Mouse (Mus musculus) layer of hippocampus, adult 9-11 months (tissue): Measurements from ENCODE around the gene Fnbp4.

Source experiments
- DNase-seq: peaks from one replicate; pipeline ENCODE4 v3.0.0; 2022

Fnbp4 gene

DNA sequence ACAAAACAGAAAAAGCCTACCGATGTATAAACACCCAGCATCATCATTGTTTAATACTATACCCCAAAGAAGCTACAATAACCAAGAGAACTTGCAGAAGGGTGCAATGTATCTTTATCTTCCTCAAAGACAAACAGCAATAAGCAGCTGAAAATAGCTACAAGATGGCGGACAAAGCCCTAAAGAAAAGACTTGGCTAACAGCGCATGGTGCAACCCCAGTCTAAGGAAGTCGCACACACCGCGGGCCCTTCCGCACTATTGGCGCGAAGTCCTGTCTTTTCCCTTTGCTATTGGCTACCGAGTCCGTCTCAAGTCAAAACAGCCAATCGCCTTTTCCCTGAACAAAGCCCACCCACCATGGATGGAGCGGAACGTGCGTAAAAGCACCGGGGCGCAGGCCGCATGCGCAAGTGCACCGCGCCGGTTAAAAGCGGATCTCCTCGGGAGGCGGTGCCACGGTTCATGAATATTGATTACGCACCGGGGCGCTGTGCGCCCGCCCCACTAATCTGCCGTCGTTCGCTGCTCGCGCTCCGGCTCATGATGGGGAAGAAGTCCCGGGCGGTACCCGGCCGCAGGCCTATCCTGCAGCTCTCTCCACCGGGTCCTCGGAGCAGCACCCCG is at the start of gene Fnbp4:
Fnbp4 (plus strand) TSS at position 318 of the 626 bp plus-strand sequence.
- DNase-seq, result peak; percentile 99

DNA sequence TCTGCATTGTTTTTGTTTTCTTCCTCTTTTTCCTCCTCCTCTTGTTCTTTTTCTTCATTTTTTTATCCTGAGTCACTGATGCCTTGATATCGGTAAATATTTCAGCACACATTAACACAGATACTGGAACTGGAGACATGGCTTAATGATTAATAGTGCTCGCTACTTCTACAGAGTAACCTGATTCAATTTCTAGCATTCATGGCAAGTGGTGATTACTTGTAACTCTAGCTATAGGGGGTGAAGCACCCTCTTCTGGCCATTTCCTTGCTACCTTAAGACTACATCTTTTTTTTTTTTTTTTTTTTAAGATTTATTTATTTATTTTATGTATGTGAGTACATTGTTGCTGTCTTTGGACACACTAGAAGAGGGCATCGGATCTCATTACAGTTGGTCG is 44.2 kb upstream of the Fnbp4 start:
- no peak for DNase-seq

DNA sequence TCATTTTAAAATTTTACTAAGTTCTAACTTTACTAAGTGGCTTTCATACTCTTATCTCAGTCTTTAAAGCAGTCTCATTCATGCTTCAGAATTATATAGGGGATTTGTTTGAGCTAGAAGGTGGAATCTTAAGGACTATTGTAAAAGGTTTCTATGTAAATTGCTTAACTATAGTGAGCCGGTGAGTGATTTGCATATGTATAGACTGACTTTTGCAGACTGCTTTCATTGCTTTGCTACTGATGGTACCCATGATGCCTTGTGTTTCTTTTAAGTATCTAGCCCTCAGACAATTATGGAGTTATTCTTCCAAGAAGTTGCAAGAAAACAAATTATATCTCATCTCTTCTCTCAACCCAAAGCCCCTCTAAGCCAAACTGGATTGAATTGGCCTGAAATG is 36.6 kb upstream of the Fnbp4 start:
- no peak for DNase-seq

DNA sequence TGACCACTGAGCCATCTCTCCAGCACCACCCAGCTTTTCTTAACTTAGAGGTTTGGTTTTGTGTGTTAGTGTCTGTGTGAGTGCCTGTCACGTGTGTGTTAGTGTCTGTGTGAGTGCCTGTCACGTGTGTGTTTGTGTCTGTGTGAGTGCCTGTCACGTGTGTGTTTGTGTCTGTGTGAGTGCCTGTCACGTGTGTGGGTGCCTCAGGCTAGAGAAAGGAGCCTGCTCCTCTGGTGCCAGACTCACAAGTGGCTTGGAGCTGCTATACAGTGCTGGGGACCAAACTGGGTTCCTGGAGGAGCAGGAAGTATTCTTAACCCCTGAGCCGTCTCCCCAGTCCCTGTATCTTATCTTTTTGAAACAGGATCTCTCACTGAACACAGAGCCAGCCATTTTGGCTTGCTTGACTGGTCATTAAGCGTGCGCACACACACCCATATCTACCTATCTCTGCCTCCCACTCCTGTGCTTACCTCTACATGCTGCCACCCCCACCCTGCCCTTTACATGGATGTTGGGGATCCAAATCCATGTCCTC is 29.5 kb upstream of the Fnbp4 start:
- DNase-seq, result no peak

DNA sequence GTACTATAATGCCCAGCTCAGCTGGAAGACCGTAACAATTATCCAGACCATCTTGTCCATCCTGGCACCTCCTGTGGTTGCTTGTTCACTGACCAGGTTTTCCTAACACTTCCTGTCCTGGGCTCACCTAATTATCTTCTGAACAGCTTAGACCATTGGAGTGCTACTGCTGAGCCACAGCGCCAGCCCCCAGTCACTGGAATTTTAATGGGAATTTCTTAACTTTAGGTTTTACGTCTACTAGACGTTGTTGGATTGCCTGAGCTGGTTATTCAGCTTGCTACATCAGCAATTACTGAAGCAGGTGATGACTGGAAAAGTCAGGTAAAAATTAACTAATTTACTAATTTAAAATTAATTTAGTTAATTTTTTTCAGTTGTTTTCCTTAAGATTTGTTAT is 27.8 kb upstream of the Fnbp4 start:
- no peak for DNase-seq

DNA sequence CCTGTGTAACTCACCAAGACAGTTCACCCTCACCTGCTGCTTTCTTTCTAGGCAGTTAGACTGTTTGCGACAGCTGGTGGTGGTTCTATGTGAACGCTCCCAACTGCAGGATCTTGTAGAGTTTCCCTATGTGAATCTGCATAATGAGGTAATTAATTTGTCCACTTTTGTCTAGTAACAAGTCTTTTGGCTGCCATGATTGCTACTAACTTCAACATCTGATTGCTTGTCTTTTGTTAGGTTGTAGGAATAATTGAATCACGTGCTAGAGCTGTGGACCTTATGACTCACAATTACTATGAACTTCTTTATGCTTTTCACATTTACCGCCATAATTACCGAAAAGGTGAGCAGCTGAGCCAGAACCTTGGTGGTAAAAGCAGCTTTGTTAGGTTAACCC is 27.2 kb upstream of the Fnbp4 start:
- no peak for DNase-seq

DNA sequence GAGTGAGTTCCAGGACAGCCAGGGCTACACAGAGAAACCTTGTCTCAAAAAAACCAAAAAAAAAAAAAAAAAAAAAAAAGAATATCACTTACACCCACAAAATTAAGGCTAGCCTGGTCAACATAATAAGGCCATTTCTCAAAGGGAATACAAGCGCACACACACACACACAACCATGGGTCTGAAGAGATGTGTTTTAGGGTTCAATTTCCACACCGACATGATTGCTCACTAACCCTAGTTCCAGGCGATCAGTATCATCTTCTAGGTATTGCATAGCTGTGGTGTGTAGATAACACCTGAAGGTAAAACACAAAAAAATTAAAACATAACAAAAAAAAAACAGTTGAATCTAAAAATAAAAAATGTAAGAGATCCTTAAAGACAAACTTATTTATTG is 18.4 kb upstream of the Fnbp4 start:
- no peak for DNase-seq

DNA sequence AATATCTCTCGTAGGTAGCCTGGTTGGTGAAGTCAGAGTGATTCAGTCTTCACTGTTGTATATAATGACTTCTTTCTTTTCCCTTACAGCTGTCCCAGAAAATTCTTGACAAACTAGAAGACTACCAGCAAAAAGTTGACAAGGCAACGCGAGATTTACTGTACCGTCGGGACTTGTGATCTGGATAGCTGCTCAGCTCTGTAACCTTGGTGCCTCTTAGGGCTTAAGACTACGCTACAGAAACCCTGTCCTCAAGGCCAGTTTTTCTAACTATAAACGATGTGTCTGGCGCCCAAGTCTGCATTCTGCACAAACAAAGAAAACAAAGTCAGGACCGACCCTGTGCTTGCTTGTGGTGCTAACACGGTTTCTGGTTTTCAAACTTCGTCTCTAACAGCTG is 9.8 kb upstream of the Fnbp4 start:
- no peak for DNase-seq

DNA sequence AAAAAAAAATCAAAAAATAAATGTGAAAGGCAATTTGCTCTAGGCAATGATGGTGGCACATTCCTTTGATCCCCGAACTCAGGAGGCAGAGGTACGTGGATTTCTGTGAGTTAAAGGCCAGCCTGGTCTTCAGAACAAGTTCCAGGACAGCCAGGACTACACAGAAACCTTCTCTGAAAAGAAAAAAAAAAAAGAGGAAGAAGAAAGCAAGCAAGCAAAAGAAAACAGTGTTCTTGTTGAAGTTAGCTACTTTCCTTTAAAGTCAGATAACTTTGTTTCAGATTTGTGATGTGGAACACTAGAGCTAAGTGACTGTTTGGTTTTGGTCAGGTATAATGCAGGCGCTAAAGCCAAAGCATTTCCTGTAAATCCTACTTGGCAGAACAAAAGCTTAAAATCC is 6.4 kb upstream of the Fnbp4 start:
- DNase-seq, result no peak

DNA sequence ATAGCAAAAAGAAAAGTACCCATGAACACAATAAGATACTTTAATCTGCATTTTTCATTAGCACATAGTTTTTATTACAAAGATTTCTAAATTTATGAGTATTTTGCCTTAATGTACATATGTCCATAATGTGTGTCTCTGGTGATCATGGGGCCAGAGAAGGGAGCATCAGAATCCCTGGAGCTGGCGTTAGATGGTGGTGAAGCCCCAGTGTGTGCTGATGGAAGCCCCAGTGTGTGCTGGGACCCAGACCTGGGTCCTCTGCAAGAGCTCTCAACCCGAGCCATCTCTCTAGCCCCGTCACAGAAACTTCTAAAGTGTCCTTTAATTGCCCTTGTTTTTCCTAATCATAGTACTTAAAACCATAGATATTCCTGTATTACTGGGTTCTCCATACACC is 5.8 kb upstream of the Fnbp4 start:
- DNase-seq, result no peak

DNA sequence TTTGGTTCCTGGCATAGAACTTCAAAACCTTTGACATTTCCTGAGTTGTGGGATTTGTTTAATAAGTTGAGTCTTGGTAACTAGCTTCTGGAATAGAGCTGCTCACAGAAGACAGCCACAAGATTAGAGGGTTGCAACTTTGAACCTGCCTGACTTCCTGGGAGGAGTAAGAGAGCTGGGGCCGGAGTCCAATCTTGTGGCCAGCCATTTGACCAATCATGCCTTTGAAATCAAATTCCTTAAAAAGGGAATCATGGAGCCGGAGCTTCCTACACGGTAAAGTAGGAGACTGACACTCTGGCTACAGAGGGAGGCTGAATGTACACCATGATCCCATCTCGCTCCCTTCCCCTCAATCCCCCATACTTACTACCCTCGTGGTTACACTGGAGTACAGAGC is 5.2 kb upstream of the Fnbp4 start:
- DNase-seq, result no peak

DNA sequence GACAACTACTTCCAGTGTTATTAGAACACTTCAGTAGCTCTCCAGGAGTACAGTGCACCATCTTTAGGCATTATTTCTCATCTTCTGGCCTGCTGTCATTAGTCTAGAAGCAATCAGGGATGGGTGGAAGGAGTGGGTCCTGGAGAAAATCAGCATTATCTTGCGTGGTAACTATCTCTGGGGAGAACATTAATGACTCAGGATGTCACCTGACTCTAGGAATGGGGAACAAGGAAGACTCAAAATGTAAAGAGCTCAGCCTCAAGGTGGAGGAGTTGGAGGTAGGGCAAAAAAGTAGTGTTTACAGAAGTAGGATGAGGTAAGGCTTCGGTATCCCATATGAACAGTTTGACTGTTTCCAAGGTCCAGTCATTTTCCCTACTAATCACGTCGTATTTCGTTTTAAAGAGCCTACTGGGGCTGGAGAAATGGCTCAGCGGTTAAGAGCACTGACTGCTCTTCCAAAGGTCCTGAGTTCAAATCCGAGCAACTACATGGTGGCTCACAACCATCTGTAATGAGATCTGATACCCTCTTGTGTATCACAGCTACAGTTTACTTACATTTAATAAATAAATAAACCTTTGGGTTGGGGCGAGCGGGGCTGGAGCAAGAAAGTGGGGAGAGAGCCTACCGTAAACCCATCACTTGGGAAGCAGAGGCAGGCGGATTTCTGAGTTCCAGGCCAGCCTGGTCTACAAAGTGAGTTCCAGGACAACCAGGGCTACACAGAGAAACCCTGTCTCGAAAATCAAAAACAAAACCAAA is 701 bp upstream of the Fnbp4 start:
- no peak for DNase-seq

DNA sequence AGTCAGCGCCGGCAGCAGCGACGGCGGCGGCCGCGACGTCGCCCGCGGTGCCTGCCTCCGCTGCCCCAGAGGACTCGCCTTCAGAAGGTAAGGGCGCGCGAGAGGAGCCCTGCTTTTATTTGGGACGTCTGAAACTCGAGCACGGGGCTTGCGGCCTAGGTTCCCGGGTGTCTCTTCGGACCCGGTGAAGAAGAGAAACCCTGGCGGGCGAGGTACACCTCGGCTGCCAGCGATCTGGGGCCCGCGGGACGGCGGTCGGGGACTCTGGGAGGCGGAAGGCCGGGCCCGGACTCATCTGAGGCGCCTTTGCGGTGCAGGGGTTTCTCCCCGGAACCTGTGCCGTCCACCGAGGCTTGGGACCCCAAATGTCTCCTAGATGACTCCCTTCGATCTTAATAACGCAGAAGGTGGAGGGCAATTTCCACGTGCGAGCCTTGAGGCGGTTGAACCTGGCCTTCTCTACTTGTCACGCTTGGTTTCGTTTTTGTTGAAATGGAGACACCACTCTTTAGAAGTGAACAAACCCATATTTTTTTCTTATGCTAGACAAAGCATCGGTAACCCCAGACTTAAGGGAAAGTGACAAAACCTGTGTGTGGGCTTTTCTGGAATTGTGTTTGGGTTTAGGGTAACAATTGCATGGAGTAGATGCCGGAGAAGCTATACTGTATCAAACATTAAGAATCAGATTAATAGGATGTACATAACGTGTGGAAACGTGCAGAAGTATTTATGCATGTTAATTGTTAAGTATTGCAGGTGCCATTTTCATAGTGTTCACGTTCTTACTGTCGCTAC is 769 bp downstream of the Fnbp4 start:
- DNase-seq, result no peak

DNA sequence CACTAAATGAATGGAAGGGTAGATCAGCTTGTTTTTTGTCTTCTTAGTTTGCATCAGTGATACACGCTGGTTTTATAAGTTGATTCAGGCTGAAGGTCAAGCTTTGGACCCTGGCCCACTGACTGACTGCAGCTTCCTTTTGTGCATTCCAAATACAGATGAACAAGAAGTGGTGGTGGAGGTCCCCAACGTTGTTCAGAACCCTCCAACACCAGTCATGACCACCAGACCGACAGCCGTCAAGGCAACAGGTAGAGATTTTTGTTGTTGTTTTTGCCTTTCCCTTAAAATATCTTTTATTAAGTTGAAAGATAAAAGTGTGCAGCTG is 1.3 kb downstream of the Fnbp4 start:
- no peak for DNase-seq

DNA sequence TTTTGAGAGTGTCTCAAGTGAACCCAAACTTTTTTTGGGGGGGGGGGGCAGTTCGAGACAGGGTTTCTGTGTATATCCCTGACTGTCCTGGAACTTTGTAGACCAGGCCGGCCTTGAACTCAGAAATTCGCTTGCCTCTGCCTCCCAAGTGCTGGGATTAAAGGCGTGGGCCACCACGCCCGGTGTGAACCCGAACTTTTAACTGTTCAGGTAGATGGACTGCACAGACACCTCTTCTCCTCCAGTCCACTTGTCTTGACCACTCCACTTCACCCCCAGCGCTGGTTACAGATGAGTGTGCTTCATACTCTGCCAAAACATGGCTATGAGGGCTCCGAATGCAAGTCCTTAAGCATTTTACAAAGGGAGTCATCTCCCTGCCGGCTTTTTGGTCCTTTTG is 2.0 kb downstream of the Fnbp4 start:
- DNase-seq, result no peak

DNA sequence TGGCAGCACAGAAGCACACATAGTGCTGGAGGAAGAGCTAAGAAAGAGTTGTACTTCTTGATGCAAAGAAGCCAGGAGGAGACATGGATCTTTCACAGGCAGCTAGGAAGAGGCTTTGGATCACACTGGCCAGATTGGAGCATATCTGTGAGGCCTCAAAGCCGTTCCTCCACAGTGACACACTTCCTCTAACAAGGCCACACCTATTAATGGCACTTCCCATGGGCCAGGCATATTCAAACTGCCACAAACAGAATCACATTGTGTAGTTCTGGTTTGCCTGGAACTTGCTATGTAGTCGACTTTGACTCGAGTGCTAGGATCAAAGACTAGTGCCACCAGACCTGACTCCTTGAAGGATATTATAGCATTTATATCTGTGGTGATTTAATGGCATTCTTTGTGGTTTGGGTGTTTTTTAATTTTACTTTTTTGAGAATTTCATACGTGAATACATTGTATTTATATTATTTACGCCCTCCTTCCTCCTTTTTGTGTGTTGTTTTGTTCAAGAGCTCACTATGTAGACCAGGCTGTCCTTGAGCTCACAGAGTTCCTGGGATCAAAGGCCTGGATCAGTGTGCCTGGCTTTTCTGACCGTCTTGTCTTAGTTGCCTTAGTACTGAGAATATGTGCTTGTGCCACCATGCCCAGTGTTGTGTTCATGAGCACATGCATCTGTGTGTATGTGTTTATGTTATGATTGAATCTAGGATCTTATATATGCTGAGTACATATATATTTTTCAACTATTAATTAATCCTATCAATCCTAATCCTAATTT is 4.7 kb downstream of the Fnbp4 start:
- no peak for DNase-seq

DNA sequence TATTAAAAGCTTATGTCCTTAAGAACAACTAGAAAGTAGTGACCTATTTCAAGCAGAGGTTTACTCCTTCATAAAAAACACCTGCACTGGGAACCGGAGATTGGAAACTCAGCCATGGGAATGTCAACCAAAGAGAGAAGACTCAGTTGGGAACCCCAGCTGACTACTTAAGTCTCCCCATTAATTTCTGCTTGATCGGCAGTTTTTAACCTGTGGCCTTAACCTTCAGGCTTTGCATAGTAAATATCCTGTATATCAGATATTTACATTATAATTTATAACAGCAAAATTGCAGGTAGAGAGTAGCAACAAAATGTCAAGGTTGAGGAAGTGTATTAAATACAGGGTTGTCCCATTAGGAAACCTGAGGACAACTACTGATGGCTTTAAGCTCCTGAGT is 8.4 kb downstream of the Fnbp4 start:
- DNase-seq, result no peak

DNA sequence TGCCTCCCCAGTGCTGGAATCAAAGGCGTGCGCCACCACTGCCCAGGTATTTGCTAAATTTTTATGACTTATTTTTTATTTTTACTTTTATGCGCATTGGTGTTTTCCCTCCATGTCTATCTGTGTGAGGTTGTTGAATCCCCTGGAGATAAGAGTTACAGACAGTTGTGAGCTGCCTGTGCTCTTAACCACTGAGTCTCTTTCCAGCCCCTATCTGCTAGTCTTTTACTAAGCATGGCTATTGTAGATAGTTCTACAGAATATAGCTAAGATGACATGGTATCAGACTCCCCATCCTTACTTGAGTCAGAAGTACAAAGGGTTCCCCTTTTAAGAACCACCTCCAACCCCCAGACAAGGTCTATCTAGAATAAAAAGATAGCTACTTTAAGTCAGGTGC is 9.0 kb downstream of the Fnbp4 start:
- DNase-seq, result no peak

DNA sequence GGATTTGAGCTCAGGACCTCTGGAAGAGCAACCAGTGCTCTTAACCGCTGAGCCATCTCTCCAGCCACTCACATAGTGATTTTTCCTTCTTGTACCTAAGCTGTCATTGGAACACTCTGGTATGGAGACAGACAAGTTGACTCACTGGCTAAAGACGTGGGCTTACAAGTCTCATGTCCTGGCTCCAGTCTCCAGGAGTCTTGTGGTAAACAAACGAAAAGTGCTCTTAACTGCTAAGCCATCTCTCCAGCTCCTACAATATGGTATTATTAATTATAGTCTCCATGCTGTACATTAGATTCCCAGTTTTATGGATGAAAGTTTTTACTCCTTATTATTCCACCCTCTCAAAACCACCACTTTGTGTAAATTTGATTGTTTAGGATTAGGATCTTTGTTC is 20.0 kb downstream of the Fnbp4 start:
- no peak for DNase-seq

DNA sequence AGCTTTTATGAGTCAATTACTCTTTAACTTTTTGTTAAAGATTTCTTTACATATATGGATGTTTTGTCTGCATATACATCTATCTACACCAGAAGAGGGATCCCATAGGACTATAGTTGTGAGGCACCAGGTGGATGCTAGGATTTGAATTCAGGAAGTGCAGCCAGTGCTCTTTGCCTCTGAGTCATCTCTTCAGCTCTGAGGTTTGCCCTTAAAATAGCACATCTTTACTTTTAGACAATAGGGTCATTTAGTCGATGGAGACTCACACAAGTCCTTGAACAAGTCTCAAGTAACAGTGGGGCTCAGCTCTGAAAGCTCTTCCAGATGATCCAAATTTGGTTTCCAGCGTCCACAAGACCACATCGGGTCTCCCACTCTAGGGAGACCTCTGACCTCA is 36.2 kb downstream of the Fnbp4 start:
- DNase-seq, result no peak

DNA sequence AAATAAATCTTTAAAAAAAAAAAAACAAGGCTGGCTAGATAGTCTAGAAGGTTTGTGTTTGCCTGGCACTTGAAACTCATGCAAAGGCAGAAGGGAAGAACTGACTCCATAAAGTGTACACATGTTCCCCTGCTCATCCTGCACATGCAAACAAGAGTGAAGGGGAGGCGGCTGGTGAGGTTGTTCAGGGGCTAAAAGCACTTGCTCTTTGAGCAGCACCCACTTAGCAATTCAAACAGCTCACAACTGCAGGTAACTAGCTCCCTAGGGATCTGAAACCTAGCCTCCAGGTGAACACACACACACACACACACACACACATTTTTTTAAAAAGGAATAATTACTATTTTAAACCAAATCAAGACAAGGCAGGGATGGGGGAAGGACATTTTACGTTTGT is 36.8 kb downstream of the Fnbp4 start:
- DNase-seq, result no peak

DNA sequence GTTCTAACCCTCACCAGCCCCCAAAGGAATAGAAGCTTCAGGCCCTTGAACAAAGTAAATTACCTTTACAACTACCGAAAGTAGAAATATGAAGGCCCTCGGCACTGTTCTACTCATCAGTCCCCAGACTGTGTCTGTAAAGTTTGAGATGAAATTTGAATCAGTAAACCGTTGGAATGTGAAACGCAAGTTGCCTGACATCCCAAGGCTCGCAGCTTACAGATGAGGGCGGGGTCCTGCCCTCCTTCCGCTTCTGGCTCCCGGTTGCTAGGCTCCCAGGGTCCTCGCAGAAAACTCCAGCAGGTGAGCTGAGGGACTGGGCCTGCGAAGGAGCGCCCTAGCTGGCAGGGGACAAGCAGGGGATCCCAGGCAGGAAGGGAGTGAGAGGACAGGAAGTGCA is 37.3 kb downstream of the Fnbp4 start, which contains the start of gene Agbl2:
Agbl2 (plus strand) TSS at position 270 of the 400 bp plus-strand sequence.
- DNase-seq, result no peak

DNA sequence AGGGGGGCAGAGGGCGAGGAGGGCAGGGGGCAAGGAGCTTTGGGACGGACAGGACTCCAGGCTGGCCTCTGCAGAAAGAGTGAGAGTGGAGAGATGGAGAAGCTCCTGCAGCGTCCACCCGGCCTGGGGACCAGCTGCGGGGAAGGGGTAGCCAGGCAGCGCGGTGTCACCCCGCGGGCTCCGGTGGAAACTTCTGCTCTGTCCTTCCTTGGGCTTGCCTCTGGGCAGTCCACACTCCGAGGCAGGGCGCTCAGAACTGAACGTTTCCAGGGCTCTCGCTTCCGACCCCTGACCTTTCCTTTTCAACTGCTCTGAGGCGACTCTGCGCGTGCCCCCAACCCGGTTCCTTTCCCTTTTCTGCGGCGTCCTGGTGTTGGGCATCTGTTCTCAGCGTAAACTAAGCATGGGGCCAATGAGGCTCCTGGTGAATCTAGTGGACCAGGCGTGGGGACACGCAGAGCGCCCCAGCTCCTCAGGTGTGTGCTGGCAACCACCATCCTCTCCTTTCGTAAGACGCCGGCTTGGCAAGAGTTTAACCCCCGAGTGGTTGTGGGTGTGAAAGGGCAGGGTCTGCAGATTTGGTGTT is 37.8 kb downstream of the Fnbp4 start:
- DNase-seq, result no peak
